Mouse (Mus musculus): Measurements from ENCODE around the gene Nuf2. TPM values are rescaled to one million over a fixed set of nuclear protein-coding genes. Genes with fewer than 3 reads are reported as not detected.
A peak's percentile ranks its signal among the peaks of the same experiment; 100 is the strongest.

Gene Nuf2
- polyA plus RNA-seq, 1 experiment from 2014 or later: 13.1 TPM

DNA sequence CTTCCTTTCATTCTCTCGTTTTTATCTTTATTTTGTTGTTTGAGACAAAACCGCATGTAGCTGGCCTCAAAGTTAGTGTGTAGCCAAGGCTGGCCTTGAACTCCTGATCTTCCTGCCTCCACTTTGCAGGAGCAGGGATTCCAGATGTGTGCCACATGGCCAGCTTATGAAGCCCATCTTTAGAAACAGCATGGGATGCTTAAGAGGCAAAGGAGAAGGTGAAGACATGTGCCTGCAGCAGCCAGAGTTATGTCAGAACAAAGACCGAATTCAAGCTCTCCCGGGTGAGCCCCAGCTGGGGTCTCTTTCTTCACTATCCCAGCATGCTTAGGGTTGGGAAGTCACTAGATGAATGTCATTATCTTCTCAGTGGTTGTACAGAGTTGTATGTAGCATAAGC, 46.7 kb downstream of the Nuf2 start:
- H3K36me3 ChIP-seq (ENCODE audit: control insufficient read depth, insufficient read depth, low read length): no peaks in the 10 kb centered on the region
- H3K9ac ChIP-seq (ENCODE audit: low read depth, low read length): no peak overlapping the region
- 55% methylated on average over 4 of the region's 4 CpGs for WGBS
- H3K9me3 ChIP-seq (ENCODE audit: control insufficient read depth, low read length): no peaks in the 10 kb centered on the region
- peak; percentile 21; the same call in 1 of the 2 replicates for ATAC-seq
- H3K4me3 ChIP-seq (ENCODE audit: low read length): no peak overlapping the region
- no peaks in the 10 kb centered on the region for H3K27me3 ChIP-seq (replicated peaks; ENCODE audit: control insufficient read depth, insufficient read depth, low read length)
- H3K4me2 ChIP-seq (ENCODE audit: low read length): no peak overlapping the region
- H3K4me1 ChIP-seq (ENCODE audit: control insufficient read depth, insufficient read depth, low read depth, low read length): peaks cover 5% of the 10 kb centered on the region; the same call in 1 of the 2 replicates
- H3K27ac ChIP-seq (ENCODE audit: low read depth, low read length): peak overlapping the region; percentile 76

DNA sequence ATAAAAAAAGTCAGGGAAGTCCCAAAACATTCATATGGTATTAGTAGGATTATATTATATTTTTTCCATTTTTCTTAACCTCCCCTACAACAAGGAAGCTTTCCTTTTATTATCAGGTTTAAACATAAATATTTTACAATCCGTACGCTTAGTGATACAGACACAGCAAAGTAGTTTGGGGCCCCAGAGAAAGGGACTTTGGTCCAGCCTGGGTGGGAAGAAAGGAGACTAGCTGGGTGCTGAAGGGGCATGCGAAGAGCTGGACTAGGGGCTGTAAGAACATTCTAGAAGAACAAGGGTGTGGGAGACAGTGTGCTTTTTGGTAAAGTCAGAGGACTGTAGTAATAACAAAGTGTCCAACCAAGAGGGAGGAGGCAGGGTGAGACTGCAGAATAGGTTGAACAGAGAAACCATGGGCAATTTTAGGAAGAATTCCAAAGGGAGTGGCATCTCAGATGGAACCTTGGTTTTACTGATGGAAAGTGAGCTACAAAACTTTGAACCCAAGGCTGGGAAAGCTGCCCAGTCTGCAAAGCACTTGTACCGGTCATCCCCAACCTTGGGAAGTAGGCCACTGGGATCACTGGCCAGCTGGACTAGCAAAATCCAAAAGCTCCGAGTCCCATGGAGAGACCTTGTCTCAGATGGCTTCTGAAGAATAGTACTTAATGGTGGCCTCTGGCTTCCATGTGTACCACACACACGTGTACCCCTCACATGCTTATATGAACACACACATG, 48.5 kb downstream of the Nuf2 start:
- no peak overlapping the region for H3K9ac ChIP-seq (ENCODE audit: low read depth, low read length)

DNA sequence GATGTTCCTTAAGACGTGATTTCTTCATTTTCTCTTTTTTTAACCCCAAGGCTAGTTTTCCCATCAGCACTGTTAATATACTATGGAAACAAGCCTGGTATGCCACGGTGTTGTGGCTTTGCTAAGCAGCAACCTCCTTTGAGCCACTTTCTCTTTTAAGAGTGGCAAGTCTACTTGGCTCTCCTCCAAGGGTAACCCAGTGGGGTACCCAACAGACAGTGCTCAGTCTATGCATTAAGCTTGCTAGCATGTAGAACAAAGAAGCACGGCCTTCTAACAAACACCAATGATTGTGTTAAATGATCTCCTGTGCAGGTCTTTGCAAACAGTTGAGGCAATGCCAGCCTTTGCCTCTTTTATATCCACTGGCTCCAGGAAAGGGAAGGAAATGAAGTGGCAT, 60.1 kb downstream of the Nuf2 start:
- 40% methylated on average over 3 of the region's 3 CpGs for WGBS
- ATAC-seq: peak; percentile 67

More for the DNA sequence above, 48.5 kb downstream of the Nuf2 start:
- Histone ChIP-seq H3K4me1 (ENCODE audit: control insufficient read depth, insufficient read depth, low read depth, low read length) (peaks cover 5% of the 10 kb centered on the region; the same call in 1 of the 2 replicates), H3K36me3 (ENCODE audit: control insufficient read depth, insufficient read depth, low read length) (no peaks in the 10 kb centered on the region), H3K27me3 (replicated peaks; ENCODE audit: control insufficient read depth, insufficient read depth, low read length) (no peaks in the 10 kb centered on the region), H3K4me2 (ENCODE audit: low read length) (no peak overlapping the region), H3K4me3 (ENCODE audit: low read length) (no peak overlapping the region), H3K27ac (ENCODE audit: low read depth, low read length) (no peak overlapping the region), H3K9me3 (ENCODE audit: control insufficient read depth, low read length) (no peaks in the 10 kb centered on the region)
- ATAC-seq: no peak
- 94% methylated on average over 6 of the region's 6 CpGs for WGBS

DNA sequence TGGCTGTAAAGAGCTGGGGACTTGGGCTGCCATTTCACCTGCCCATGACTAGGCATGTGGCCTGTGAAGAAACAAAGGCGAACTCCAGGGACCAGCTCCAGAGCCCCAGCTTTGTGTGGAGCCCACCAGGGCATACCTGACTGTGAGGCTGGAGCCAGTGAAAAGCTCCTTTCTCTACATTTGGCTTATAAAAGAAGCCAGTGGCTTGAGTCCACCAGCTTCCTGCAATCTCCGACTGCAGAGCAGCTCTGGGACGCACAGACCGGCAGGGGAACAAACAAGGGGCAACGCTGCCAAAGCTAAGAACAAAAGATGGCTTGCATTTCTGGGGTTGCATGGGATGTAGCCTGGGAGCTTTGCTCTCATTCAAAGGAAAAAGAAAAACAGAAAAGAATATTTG, 63.5 kb downstream of the Nuf2 start:
- peak overlapping the region; percentile 78 for H3K27ac ChIP-seq (ENCODE audit: low read depth, low read length)
- H3K4me2 ChIP-seq (ENCODE audit: low read length): no peak overlapping the region
- H3K9me3 ChIP-seq (ENCODE audit: control insufficient read depth, low read length): no peaks in the 10 kb centered on the region
- H3K9ac ChIP-seq (ENCODE audit: low read depth, low read length): no peak overlapping the region
- no peaks in the 10 kb centered on the region for H3K27me3 ChIP-seq (replicated peaks; ENCODE audit: control insufficient read depth, insufficient read depth, low read length)
- no peaks in the 10 kb centered on the region for H3K4me1 ChIP-seq (ENCODE audit: control insufficient read depth, insufficient read depth, low read depth, low read length)
- no peaks in the 10 kb centered on the region for H3K36me3 ChIP-seq (ENCODE audit: control insufficient read depth, insufficient read depth, low read length)
- WGBS: 48% methylated on average over 5 of the region's 5 CpGs
- ATAC-seq: peak; percentile 91
- no peak overlapping the region for H3K4me3 ChIP-seq (ENCODE audit: low read length)

More for the DNA sequence above, 60.1 kb downstream of the Nuf2 start:
- no peaks in the 10 kb centered on the region for H3K36me3 ChIP-seq (ENCODE audit: control insufficient read depth, insufficient read depth, low read length)
- H3K27me3 ChIP-seq (replicated peaks; ENCODE audit: control insufficient read depth, insufficient read depth, low read length): no peaks in the 10 kb centered on the region
- no peaks in the 10 kb centered on the region for H3K9me3 ChIP-seq (ENCODE audit: control insufficient read depth, low read length)
- no peaks in the 10 kb centered on the region for H3K4me1 ChIP-seq (ENCODE audit: control insufficient read depth, insufficient read depth, low read depth, low read length)
- H3K4me2 ChIP-seq (ENCODE audit: low read length): no peak overlapping the region
- no peak overlapping the region for H3K27ac ChIP-seq (ENCODE audit: low read depth, low read length)
- no peak overlapping the region for H3K9ac ChIP-seq (ENCODE audit: low read depth, low read length)
- H3K4me3 ChIP-seq (ENCODE audit: low read length): no peak overlapping the region

DNA sequence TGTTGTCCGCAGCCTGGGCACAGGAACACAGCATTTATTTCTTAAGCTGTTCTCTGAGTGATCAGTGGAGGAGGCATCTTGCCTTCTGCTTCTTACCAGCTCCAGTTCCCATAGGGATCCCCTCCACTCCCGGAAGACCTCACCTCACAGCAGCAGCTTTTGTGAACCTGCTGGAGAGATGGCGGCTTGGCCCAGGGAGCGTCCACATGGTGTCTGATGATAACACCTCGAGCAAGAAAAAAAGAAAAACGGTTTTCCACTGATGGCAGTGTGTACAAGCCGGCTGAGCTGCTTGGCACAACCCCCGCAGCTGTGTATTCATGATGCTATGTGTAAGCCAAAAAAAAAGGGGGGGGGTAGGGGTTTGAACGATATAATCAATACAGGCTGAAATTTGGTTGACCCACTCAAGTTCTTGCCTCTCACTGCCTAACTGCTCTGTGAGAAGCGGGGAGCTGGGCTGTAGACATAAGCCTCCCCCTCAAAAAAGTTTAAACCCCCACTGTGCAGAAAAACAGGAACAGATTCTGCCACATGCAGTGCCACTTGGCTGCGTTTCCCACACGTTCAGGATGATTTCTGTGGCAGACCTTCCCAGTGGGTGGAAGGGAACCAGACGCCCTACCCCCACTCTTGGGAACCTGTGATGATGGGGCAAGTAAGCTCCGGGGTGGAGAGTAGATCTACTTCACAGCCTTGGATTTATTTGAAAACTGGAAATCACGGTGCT, 68.7 kb downstream of the Nuf2 start:
- WGBS: 46% methylated on average over 15 of the region's 15 CpGs
- Histone ChIP-seq H3K4me3 (ENCODE audit: low read length) (no peak overlapping the region), H3K9ac (ENCODE audit: low read depth, low read length) (no peak overlapping the region), H3K9me3 (ENCODE audit: control insufficient read depth, low read length) (no peaks in the 10 kb centered on the region), H3K27me3 (replicated peaks; ENCODE audit: control insufficient read depth, insufficient read depth, low read length) (no peaks in the 10 kb centered on the region), H3K4me1 (ENCODE audit: control insufficient read depth, insufficient read depth, low read depth, low read length) (no peaks in the 10 kb centered on the region), H3K36me3 (ENCODE audit: control insufficient read depth, insufficient read depth, low read length) (no peaks in the 10 kb centered on the region), H3K4me2 (ENCODE audit: low read length) (peak overlapping the region; percentile 16; the same call in 1 of the 2 replicates), H3K27ac (ENCODE audit: low read depth, low read length) (peak overlapping the region; percentile 41; the same call in 1 of the 2 replicates)
- peak; percentile 81 for ATAC-seq

DNA sequence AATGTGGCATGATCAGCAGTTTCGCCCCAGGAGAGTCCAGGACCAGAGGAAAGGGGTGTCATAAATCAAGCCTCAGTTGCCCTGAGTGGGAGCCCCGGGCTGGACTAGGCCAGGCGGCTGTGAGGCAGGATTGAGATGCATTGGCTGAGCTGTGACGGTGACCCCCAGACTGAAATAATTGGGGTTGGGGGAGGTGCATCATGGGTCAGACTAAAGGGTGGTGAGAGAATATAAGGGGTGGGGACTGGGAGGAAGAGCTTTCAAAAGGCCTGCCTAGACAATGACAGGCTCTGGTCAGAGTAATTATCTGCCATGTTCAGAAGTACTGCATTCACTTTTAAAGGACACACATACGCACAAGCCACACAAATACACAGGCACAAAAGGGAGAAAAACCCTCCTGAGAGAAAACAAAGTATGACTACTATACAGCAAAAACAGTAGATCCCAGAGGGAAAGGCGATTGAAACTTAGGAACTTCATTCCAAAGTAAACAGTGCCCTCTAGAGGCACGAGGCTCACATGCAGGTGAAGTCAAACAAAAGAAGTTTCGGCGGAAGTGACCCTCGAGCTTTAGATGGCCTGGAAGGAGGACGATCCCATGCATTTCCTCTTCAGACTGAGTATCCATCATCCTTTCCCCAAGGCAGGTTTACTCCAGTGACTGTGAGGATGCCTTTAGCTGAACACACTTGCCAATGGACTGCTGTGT, 72.0 kb downstream of the Nuf2 start:
- ATAC-seq: peak; percentile 28; the same call in 1 of the 2 replicates
- Histone ChIP-seq H3K4me2 (ENCODE audit: low read length) (peak overlapping the region; percentile 33; the same call in 1 of the 2 replicates), H3K27me3 (replicated peaks; ENCODE audit: control insufficient read depth, insufficient read depth, low read length) (no peaks in the 10 kb centered on the region), H3K4me3 (ENCODE audit: low read length) (no peak overlapping the region), H3K36me3 (ENCODE audit: control insufficient read depth, insufficient read depth, low read length) (no peaks in the 10 kb centered on the region), H3K9ac (ENCODE audit: low read depth, low read length) (0 out of 2 replicates have a peak overlapping the region, but pooled peaks have one; percentile 28), H3K4me1 (ENCODE audit: control insufficient read depth, insufficient read depth, low read depth, low read length) (no peaks in the 10 kb centered on the region), H3K9me3 (ENCODE audit: control insufficient read depth, low read length) (no peaks in the 10 kb centered on the region), H3K27ac (ENCODE audit: low read depth, low read length) (no peak overlapping the region)
- 10% methylated on average over 11 of the region's 11 CpGs for WGBS

Other genes starting within 250 kb of the Nuf2 start
- gene Rgs5, start 124.0 kb upstream of the Nuf2 start, polyA plus RNA-seq (2015; fragmentation: Nextera tagmentation; extraction: Ambion mirVana): 17.7 and 17.9 TPM in 2 replicates
- gene Rgs4, start 216.2 kb upstream of the Nuf2 start, polyA plus RNA-seq (2015; fragmentation: Nextera tagmentation; extraction: Ambion mirVana): 103 and 104 TPM in 2 replicates

Measured in hindbrain, embryonic 16.5 days (tissue).